In genomic region chr7:127281114-127281513, GRCm38 (mm10) we compare ENCODE assay signal across 26 mouse cellular contexts. TPM values are rescaled to one million over a fixed set of nuclear protein-coding genes. Genes with fewer than 3 reads are reported as not detected.
A peak's percentile ranks its signal among the peaks of the same experiment; 100 is the strongest.
DNase-seq lines count a peak whose midpoint lies in the region; ATAC-seq and TF ChIP-seq lines count a peak whose summit lies in the region.
"Had no signal": no experiment of that assay in that cellular context is flagged by ENCODE, and none has a peak within 500 bp of the region (broad histone marks: within the 10 kb centered on the region; RNA-seq: fewer than 3 reads in every experiment).

No protein-coding gene starts in this region.

- TF ChIP-seq RAD21 in MEL (IDR thresholded peaks at IDR 0.05; ENCODE audit: low read depth, low read length) = no peak

- no peak overlapping the region for H3K4me3 ChIP-seq in liver, embryonic 15.5 days (replicated peaks)
- no peak overlapping the region for H3K4me3 ChIP-seq in liver, postnatal 0 days (ENCODE audit: low read depth, low read length)
- peak overlapping the region in 1 of 2 experiments; percentile 40; a peak in 2 of 4 replicates for H3K4me3 ChIP-seq in MEL (ENCODE audit: control insufficient read depth in 1 of 2, insufficient read depth in 1 of 2, low read depth in 2 of 2, low read length in 2 of 2)
- H3K4me3 ChIP-seq: heart, embryonic 13.5 days; hindbrain, embryonic 13.5 days; limb, embryonic 13.5 days; liver, embryonic 12.5 days; midbrain, embryonic 12.5 days had no signal

- TF ChIP-seq CTCF in liver, postnatal 0 days (IDR thresholded peaks at IDR 0.05; ENCODE audit: low read depth) = no peak
- TF ChIP-seq CTCF in MEL (IDR thresholded peaks at IDR 0.05 in 2 of 3, conservative IDR thresholded peaks at IDR 0.05 in 1 of 3; ENCODE audit: control insufficient read depth in 1 of 3, insufficient read depth in 1 of 3, low read depth in 2 of 3, low read length in 3 of 3, poor library complexity in 1 of 3, severe bottlenecking in 1 of 3) = no peak

- no peaks in the 10 kb centered on the region for H3K9me3 ChIP-seq in liver, embryonic 15.5 days (replicated peaks)
- no peaks in the 10 kb centered on the region for H3K9me3 ChIP-seq in liver, postnatal 0 days (ENCODE audit: low read length)
- H3K9me3 ChIP-seq in MEL (replicated peaks; ENCODE audit: insufficient read depth, low read length) = no peaks in the 10 kb centered on the region
- H3K9me3 ChIP-seq: heart, embryonic 13.5 days; hindbrain, embryonic 13.5 days; limb, embryonic 13.5 days; liver, embryonic 12.5 days; midbrain, embryonic 12.5 days had no signal

- H3K4me2 ChIP-seq in liver, embryonic 15.5 days = no peak overlapping the region
- H3K4me2 ChIP-seq in liver, postnatal 0 days (ENCODE audit: low read depth, low read length) = no peak overlapping the region
- H3K4me2 ChIP-seq: heart, embryonic 13.5 days; hindbrain, embryonic 13.5 days; limb, embryonic 13.5 days; liver, embryonic 12.5 days; lung, embryonic 14.5 days; midbrain, embryonic 12.5 days had no signal

- peaks cover 44% of the 10 kb centered on the region for H3K4me1 ChIP-seq in liver, embryonic 15.5 days (replicated peaks)
- peaks cover 13% of the 10 kb centered on the region for H3K4me1 ChIP-seq in liver, postnatal 0 days (ENCODE audit: insufficient read depth)
- H3K4me1 ChIP-seq in MEL (ENCODE audit: control insufficient read depth in 1 of 2, insufficient read depth in 2 of 2, low read length in 2 of 2) = peaks cover 14 to 33% of the 10 kb centered on the region in 2 experiments
- H3K4me1 ChIP-seq: hindbrain, embryonic 13.5 days; limb, embryonic 13.5 days; midbrain, embryonic 12.5 days had no signal

- H3K27ac ChIP-seq in liver, embryonic 15.5 days (replicated peaks) = 0 out of 2 replicates have a peak overlapping the region, but pooled peaks have one; percentile 14
- H3K27ac ChIP-seq in liver, postnatal 0 days (ENCODE audit: low read depth) = no peak overlapping the region
- peak overlapping the region; percentile 96 for H3K27ac ChIP-seq in MEL (ENCODE audit: control insufficient read depth, low read depth, low read length)
- H3K27ac ChIP-seq: heart, embryonic 13.5 days; hindbrain, embryonic 13.5 days; limb, embryonic 13.5 days; liver, embryonic 12.5 days; midbrain, embryonic 12.5 days; stomach, postnatal 0 days had no signal

- ATAC-seq in liver, embryonic 15.5 days (ENCODE audit: insufficient read depth) = no peak
- no peak for ATAC-seq in liver, postnatal 0 days
- ATAC-seq in megakaryocyte-erythroid progenitor cell, adult 5-6 weeks (replicated peaks; ENCODE audit: low FRiP score, low TSS enrichment, poor library complexity, severe bottlenecking) = 0 out of 2 replicates have a peak, but pooled peaks have one; percentile 39
- ATAC-seq in erythroid progenitor cell, adult 5-6 weeks (replicated peaks; ENCODE audit: low FRiP score, poor library complexity, severe bottlenecking) = no peak
- ATAC-seq: forebrain, postnatal 0 days; inflammation-experienced regulatory T-cells, adult 6 months; liver, embryonic 12.5 days; Patski had no signal

- H3K36me3 ChIP-seq in liver, embryonic 15.5 days (replicated peaks) = no peaks in the 10 kb centered on the region
- H3K36me3 ChIP-seq in liver, postnatal 0 days (replicated peaks; ENCODE audit: insufficient read depth, low read length) = no peaks in the 10 kb centered on the region
- H3K36me3 ChIP-seq in MEL (ENCODE audit: control insufficient read depth in 1 of 2, insufficient read depth in 2 of 2, low read length in 2 of 2) = peaks cover 0 to 24% of the 10 kb centered on the region in 2 experiments; a peak in 2 of 4 replicates
- H3K36me3 ChIP-seq: heart, embryonic 13.5 days; hindbrain, embryonic 13.5 days; limb, embryonic 13.5 days; liver, embryonic 12.5 days; midbrain, embryonic 12.5 days had no signal

- WGBS in liver, embryonic 15.5 days (ENCODE audit: insufficient replicate concordance) = 11% methylated on average over 4 of the region's 4 CpGs
- 26% methylated on average over 4 of the region's 4 CpGs for WGBS in liver, postnatal 0 days (ENCODE audit: insufficient replicate concordance)

- DNase-seq in liver, postnatal 0 days = no peak
- peak; percentile 62 for DNase-seq in CD4-positive helper T cell, adult 2 months (ENCODE audit: low read depth, low spot score)
- peak; percentile 79 for DNase-seq in MEL (ENCODE audit: low read depth, low spot score)
- no peak for DNase-seq in gastrocnemius, postnatal 36 days
- DNase-seq in layer of hippocampus, adult 9-11 months = no peak
- DNase-seq: adrenal gland, adult 2 months; B cell, adult 2 months; cerebellum, adult 11 months; cerebellum, postnatal 10 days; forebrain, postnatal 0 days; gastrocnemius, postnatal 25 days; heart, postnatal 36 days; kidney, adult 18-20 months; layer of hippocampus, postnatal 36 days; lung, embryonic 14.5 days had no signal

- no peak for TF ChIP-seq EP300 in liver, postnatal 0 days (IDR thresholded peaks at IDR 0.05; ENCODE audit: low read depth)
- peak; percentile 71 to 85 for TF ChIP-seq EP300 in MEL (IDR thresholded peaks at IDR 0.05; ENCODE audit: low read depth in 1 of 2, low read length in 2 of 2)

- intact Hi-C loops in gastrocnemius, postnatal 36 days (cut with DNase I) = no loop called here

- no peak for TF ChIP-seq POLR2A in MEL (IDR thresholded peaks at IDR 0.05; ENCODE audit: control insufficient read depth in 1 of 2, insufficient read depth in 1 of 2, low read depth in 1 of 2, low read length in 2 of 2, poor library complexity in 1 of 2)

- no peak overlapping the region for H3K9ac ChIP-seq in liver, embryonic 15.5 days
- no peak overlapping the region for H3K9ac ChIP-seq in liver, postnatal 0 days (replicated peaks)
- H3K9ac ChIP-seq in MEL (ENCODE audit: control insufficient read depth, low read depth, low read length, poor library complexity, severe bottlenecking) = peak overlapping the region; percentile 38; the same call in 1 of the 2 replicates
- H3K9ac ChIP-seq: forebrain, postnatal 0 days; heart, embryonic 13.5 days; hindbrain, embryonic 13.5 days; limb, embryonic 13.5 days; liver, embryonic 12.5 days; lung, embryonic 14.5 days; midbrain, embryonic 12.5 days had no signal

- no peaks in the 10 kb centered on the region for H3K79me2 ChIP-seq in MEL (ENCODE audit: control insufficient read depth, insufficient read depth, low read length, poor library complexity)

- H3K27me3 ChIP-seq in liver, embryonic 15.5 days = no peaks in the 10 kb centered on the region
- no peaks in the 10 kb centered on the region for H3K27me3 ChIP-seq in liver, postnatal 0 days (ENCODE audit: insufficient read depth, low read length)
- no peaks in the 10 kb centered on the region for H3K27me3 ChIP-seq in MEL (ENCODE audit: control insufficient read depth in 1 of 2, insufficient read depth in 2 of 2, low read length in 2 of 2)
- H3K27me3 ChIP-seq: heart, embryonic 13.5 days; hindbrain, embryonic 13.5 days; limb, embryonic 13.5 days; liver, embryonic 12.5 days; midbrain, embryonic 12.5 days; Patski had no signal

RNA-seq across cellular contexts. Expression of gene Sephs2, which starts 7.3 kb away (rescaled TPM):
- polyA plus RNA-seq in liver, embryonic 15.5 days (2015; fragmentation: Nextera tagmentation; extraction: Ambion mirVana) = 162 and 175 TPM in 2 replicates
- polyA plus RNA-seq in liver, postnatal 0 days (2015; fragmentation: Nextera tagmentation; extraction: Ambion mirVana) = 712 and 714 TPM in 2 replicates
- total RNA-seq in MEL (2012; rRNA removed) = 177 and 182 TPM in 2 replicates
- 100 to 1,000 TPM in 1 of 2 experiments, not detected in 1; 109 TPM for polyA plus RNA-seq in MEL (2012; ENCODE audit: insufficient read depth in 1 of 2, insufficient read length in 2 of 2, low read depth in 1 of 2, low replicate concordance in 2 of 2, missing spikeins in 1 of 2)
- 61.7 and 74.2 TPM in 2 replicates for total RNA-seq in megakaryocyte-erythroid progenitor cell, adult 5-6 weeks (2014; fragmentation: Nextera tagmentation)
- 115 and 130 TPM in 2 replicates for total RNA-seq in megakaryocyte-erythroid progenitor cell, adult 5-6 weeks (2017)
- total RNA-seq in gastrocnemius, postnatal 36 days (2021) = 10 to 100 TPM; 28.5 to 30.0 TPM
- 16.8 and 18.0 TPM in 2 replicates for total RNA-seq in erythroid progenitor cell, adult 5-6 weeks (2015; ENCODE audit: low replicate concordance)
- total RNA-seq in erythroid progenitor cell, adult 5-6 weeks (2017; ENCODE audit: low replicate concordance) = 25.8 and 29.0 TPM in 2 replicates

RNA-seq across cellular contexts. Expression of gene Itgal, which starts 14.9 kb away (rescaled TPM):
- 6.2 and 7.3 TPM in 2 replicates for polyA plus RNA-seq in liver, embryonic 15.5 days (2015; fragmentation: Nextera tagmentation; extraction: Ambion mirVana)
- 5.9 and 6.8 TPM in 2 replicates for polyA plus RNA-seq in liver, postnatal 0 days (2015; fragmentation: Nextera tagmentation; extraction: Ambion mirVana)
- total RNA-seq in MEL (2012; rRNA removed) = 0.92 and 1.3 TPM in 2 replicates
- 1 to 10 TPM in 1 of 2 experiments, not detected in 1; 9.7 TPM for polyA plus RNA-seq in MEL (2012; ENCODE audit: insufficient read depth in 1 of 2, insufficient read length in 2 of 2, low read depth in 1 of 2, low replicate concordance in 2 of 2, missing spikeins in 1 of 2)
- 5.5 and 11.4 TPM in 2 replicates for total RNA-seq in megakaryocyte-erythroid progenitor cell, adult 5-6 weeks (2014; fragmentation: Nextera tagmentation)
- 2.6 and 4.6 TPM in 2 replicates for total RNA-seq in megakaryocyte-erythroid progenitor cell, adult 5-6 weeks (2017)
- under 1 TPM; 0.27 to 0.79 TPM for total RNA-seq in gastrocnemius, postnatal 36 days (2021)
- total RNA-seq in erythroid progenitor cell, adult 5-6 weeks (2015; ENCODE audit: low replicate concordance) = 14.3 and 18.7 TPM in 2 replicates
- total RNA-seq in erythroid progenitor cell, adult 5-6 weeks (2017; ENCODE audit: low replicate concordance) = 2.1 and 3.9 TPM in 2 replicates

RNA-seq across cellular contexts. Expression of gene Dctpp1, which starts 20.6 kb away (rescaled TPM):
- polyA plus RNA-seq in liver, embryonic 15.5 days (2015; fragmentation: Nextera tagmentation; extraction: Ambion mirVana) = 74.2 and 84.8 TPM in 2 replicates
- 96.8 and 107 TPM in 2 replicates for polyA plus RNA-seq in liver, postnatal 0 days (2015; fragmentation: Nextera tagmentation; extraction: Ambion mirVana)
- total RNA-seq in MEL (2012; rRNA removed) = 238 and 253 TPM in 2 replicates
- polyA plus RNA-seq in MEL (2012; ENCODE audit: insufficient read depth in 1 of 2, insufficient read length in 2 of 2, low read depth in 1 of 2, low replicate concordance in 2 of 2, missing spikeins in 1 of 2) = 100 to 1,000 TPM in 1 of 2 experiments, not detected in 1; 290 TPM
- 61.0 and 138 TPM in 2 replicates for total RNA-seq in megakaryocyte-erythroid progenitor cell, adult 5-6 weeks (2014; fragmentation: Nextera tagmentation)
- 44.5 and 48.2 TPM in 2 replicates for total RNA-seq in megakaryocyte-erythroid progenitor cell, adult 5-6 weeks (2017)
- 10 to 100 TPM; 26.8 to 29.1 TPM for total RNA-seq in gastrocnemius, postnatal 36 days (2021)
- 12.2 and 21.6 TPM in 2 replicates for total RNA-seq in erythroid progenitor cell, adult 5-6 weeks (2015; ENCODE audit: low replicate concordance)
- 6.2 and 11.1 TPM in 2 replicates for total RNA-seq in erythroid progenitor cell, adult 5-6 weeks (2017; ENCODE audit: low replicate concordance)

RNA-seq across cellular contexts. Expression of gene Zfp771, which starts 37.0 kb away (rescaled TPM):
- polyA plus RNA-seq in liver, embryonic 15.5 days (2015; fragmentation: Nextera tagmentation; extraction: Ambion mirVana) = 13.8 and 15.0 TPM in 2 replicates
- polyA plus RNA-seq in liver, postnatal 0 days (2015; fragmentation: Nextera tagmentation; extraction: Ambion mirVana) = 15.5 and 17.8 TPM in 2 replicates
- total RNA-seq in MEL (2012; rRNA removed) = 33.4 and 37.6 TPM in 2 replicates
- polyA plus RNA-seq in MEL (2012; ENCODE audit: insufficient read depth in 1 of 2, insufficient read length in 2 of 2, low read depth in 1 of 2, low replicate concordance in 2 of 2, missing spikeins in 1 of 2) = 10 to 100 TPM in 1 of 2 experiments, not detected in 1; 58.3 TPM
- 15.1 and 16.6 TPM in 2 replicates for total RNA-seq in megakaryocyte-erythroid progenitor cell, adult 5-6 weeks (2014; fragmentation: Nextera tagmentation)
- total RNA-seq in megakaryocyte-erythroid progenitor cell, adult 5-6 weeks (2017) = 13.6 and 14.1 TPM in 2 replicates
- 10 to 100 TPM; 16.4 to 16.8 TPM for total RNA-seq in gastrocnemius, postnatal 36 days (2021)
- total RNA-seq in erythroid progenitor cell, adult 5-6 weeks (2015; ENCODE audit: low replicate concordance) = 4.0 TPM in 1 of 2 replicates, not detected in the other
- 0.26 TPM in 1 of 2 replicates, not detected in the other for total RNA-seq in erythroid progenitor cell, adult 5-6 weeks (2017; ENCODE audit: low replicate concordance)

RNA-seq across cellular contexts. Expression of gene Sept1, which starts 48.2 kb away (rescaled TPM):
- polyA plus RNA-seq in liver, embryonic 15.5 days (2015; fragmentation: Nextera tagmentation; extraction: Ambion mirVana) = 9.4 and 9.7 TPM in 2 replicates
- polyA plus RNA-seq in liver, postnatal 0 days (2015; fragmentation: Nextera tagmentation; extraction: Ambion mirVana) = 16.7 and 17.3 TPM in 2 replicates
- total RNA-seq in MEL (2012; rRNA removed) = 30.6 and 41.3 TPM in 2 replicates
- 100 to 1,000 TPM in 1 of 2 experiments, not detected in 1; 116 TPM for polyA plus RNA-seq in MEL (2012; ENCODE audit: insufficient read depth in 1 of 2, insufficient read length in 2 of 2, low read depth in 1 of 2, low replicate concordance in 2 of 2, missing spikeins in 1 of 2)
- total RNA-seq in megakaryocyte-erythroid progenitor cell, adult 5-6 weeks (2014; fragmentation: Nextera tagmentation) = 41.3 and 47.7 TPM in 2 replicates
- 24.8 and 25.5 TPM in 2 replicates for total RNA-seq in megakaryocyte-erythroid progenitor cell, adult 5-6 weeks (2017)
- total RNA-seq in gastrocnemius, postnatal 36 days (2021) = 1 to 10 TPM; 1.4 to 2.4 TPM
- 36.0 and 65.2 TPM in 2 replicates for total RNA-seq in erythroid progenitor cell, adult 5-6 weeks (2015; ENCODE audit: low replicate concordance)
- total RNA-seq in erythroid progenitor cell, adult 5-6 weeks (2017; ENCODE audit: low replicate concordance) = 24.0 and 44.4 TPM in 2 replicates

Comparison
In these comparisons a context has a peak if more than half of its experiments do, and no peak if none do; other contexts are left out.
1. DNase-seq: peak in CD4-positive helper T cell, adult 2 months (single experiment) and MEL (single experiment); none in liver, postnatal 0 days (single experiment), gastrocnemius, postnatal 36 days (0 of 2) and layer of hippocampus, adult 9-11 months (single experiment).